Mouse (Mus musculus) thymus, adult 2 months (tissue): Measurements from ENCODE around the gene Gcg. TPM values are rescaled to one million over a fixed set of nuclear protein-coding genes. Genes with fewer than 3 reads are reported as not detected.

Source experiments
- DNase-seq: peaks from one replicate; pipeline ENCODE4 v3.0.0; 2021
- H3K27ac ChIP-seq: fragments of 200-500 bp; 2 replicates; pipeline ENCODE4 v1.5.1; 2012; ENCODE audit warnings: low read length, control low read depth; ENCODE audit not compliant: control insufficient read depth, insufficient read depth
- H3K27me3 ChIP-seq: fragments of 200-500 bp; 2 replicates; pipeline ENCODE4 v1.6.1; 2012; ENCODE audit warnings: mild to moderate bottlenecking, low read length, moderate library complexity, mixed read lengths; ENCODE audit not compliant: control insufficient read depth, insufficient read depth
- H3K36me3 ChIP-seq: fragments of 200-500 bp; 2 replicates; pipeline ENCODE4 v1.6.1; 2012; ENCODE audit warnings: mild to moderate bottlenecking, low read length, moderate library complexity; ENCODE audit not compliant: control insufficient read depth, insufficient read depth
- H3K4me1 ChIP-seq: fragments of 200-500 bp; replicated peaks from 2 replicates; pipeline ENCODE4 v1.6.1; 2012; ENCODE audit warnings: low read length; ENCODE audit not compliant: control insufficient read depth, insufficient read depth
- H3K4me3 ChIP-seq: fragments of 200-500 bp; 2 replicates; pipeline ENCODE4 v1.5.1; 2012; ENCODE audit warnings: mild to moderate bottlenecking, low read length, control low read depth, moderate library complexity; ENCODE audit not compliant: control insufficient read depth, insufficient read depth
- CTCF ChIP-seq: fragments of 200-500 bp; IDR thresholded peaks from 2 replicates; pipeline ENCODE4 v1.5.1; 2012; ENCODE audit warnings: mild to moderate bottlenecking, control low read depth, low read length, moderate library complexity, borderline replicate concordance; ENCODE audit not compliant: control insufficient read depth, poor library complexity, insufficient read depth; ENCODE audit errors: extremely low read depth
- POLR2A ChIP-seq: fragments of 200-500 bp; IDR thresholded peaks from 2 replicates; pipeline ENCODE4 v1.6.1; 2012; ENCODE audit warnings: mild to moderate bottlenecking, low read length, control low read depth, moderate library complexity; ENCODE audit not compliant: control insufficient read depth, poor library complexity, insufficient read depth; ENCODE audit errors: extremely low read depth
- WGBS: fragments of 180-500 bp; shearing (Covaris S2); methylation state at CpG from one replicate; pipeline ENCODE4 v1.1.7; 2018; 5-methylcytosine and 5-hydroxymethylcytosine counted together
- polyA plus RNA-seq: library from polyadenylated mRNA; depleted of rRNA; stranded (reverse); fragments of >200 nt; gene quantifications from 2 replicates; pipeline ENCODE4 v1.2.3, GENCODE M21; 2012

Gene Gcg
- polyA plus RNA-seq, 1 experiment, result 0.44 TPM

GRCm38 (mm10) chr2:62506441-62506840 lies 23.0 kb upstream of the Gcg start:
- H3K4me1 ChIP-seq, result no peaks in the 10 kb centered on the region
- 95% methylated on average over 2 of the region's 2 CpGs for WGBS

GRCm38 (mm10) chr2:62504269-62504796 lies 20.9 kb upstream of the Gcg start:
- DNase-seq, result no peak
- H3K36me3 ChIP-seq, result no peaks in the 10 kb centered on the region
- WGBS, result 97% methylated on average over 4 of the region's 4 CpGs
- no peak overlapping the region for H3K4me3 ChIP-seq
- H3K27ac ChIP-seq, result no peak overlapping the region
- H3K27me3 ChIP-seq, result no peaks in the 10 kb centered on the region
- H3K4me1 ChIP-seq, result no peaks in the 10 kb centered on the region
- no peak for TF ChIP-seq POLR2A
- TF ChIP-seq CTCF, result no peak

More at GRCm38 (mm10) chr2:62506441-62506840, 23.0 kb upstream of the Gcg start:
- H3K36me3 ChIP-seq, result no peaks in the 10 kb centered on the region
- no peak for DNase-seq
- no peaks in the 10 kb centered on the region for H3K27me3 ChIP-seq
- TF ChIP-seq CTCF (no peak), POLR2A (no peak)
- H3K27ac ChIP-seq, result no peak overlapping the region
- no peak overlapping the region for H3K4me3 ChIP-seq

- 93% methylated on average over 5 of the region's 5 CpGs for WGBS
- no peak overlapping the region for H3K4me3 ChIP-seq
- H3K4me1 ChIP-seq, result no peaks in the 10 kb centered on the region
- no peak for DNase-seq
- no peaks in the 10 kb centered on the region for H3K27me3 ChIP-seq
- no peaks in the 10 kb centered on the region for H3K36me3 ChIP-seq
- TF ChIP-seq POLR2A (no peak), CTCF (no peak)
- H3K27ac ChIP-seq, result no peak overlapping the region
Measured at GRCm38 (mm10) chr2:62503326-62503725, 19.9 kb upstream of the Gcg start.

GRCm38 (mm10) chr2:62502516-62502915 lies 19.1 kb upstream of the Gcg start:
- TF ChIP-seq POLR2A (no peak), CTCF (no peak)
- H3K27ac ChIP-seq, result no peak overlapping the region
- H3K4me1 ChIP-seq, result no peaks in the 10 kb centered on the region
- H3K4me3 ChIP-seq, result no peak overlapping the region
- DNase-seq, result no peak
- no peaks in the 10 kb centered on the region for H3K36me3 ChIP-seq
- WGBS, result 94% methylated on average over 4 of the region's 4 CpGs
- H3K27me3 ChIP-seq, result no peaks in the 10 kb centered on the region

GRCm38 (mm10) chr2:62498821-62499220 lies 15.4 kb upstream of the Gcg start:
- DNase-seq, result no peak
- TF ChIP-seq CTCF (no peak), POLR2A (no peak)
- H3K4me1 ChIP-seq, result no peaks in the 10 kb centered on the region
- H3K27ac ChIP-seq, result no peak overlapping the region
- H3K4me3 ChIP-seq, result no peak overlapping the region
- 89% methylated on average over 5 of the region's 5 CpGs for WGBS
- H3K27me3 ChIP-seq, result no peaks in the 10 kb centered on the region
- H3K36me3 ChIP-seq, result no peaks in the 10 kb centered on the region

GRCm38 (mm10) chr2:62498086-62498485 lies 14.6 kb upstream of the Gcg start:
- no peak for DNase-seq
- no peaks in the 10 kb centered on the region for H3K27me3 ChIP-seq
- H3K27ac ChIP-seq, result no peak overlapping the region
- H3K4me1 ChIP-seq, result no peaks in the 10 kb centered on the region
- 95% methylated on average over 4 of the region's 4 CpGs for WGBS
- no peaks in the 10 kb centered on the region for H3K36me3 ChIP-seq
- H3K4me3 ChIP-seq, result no peak overlapping the region
- TF ChIP-seq POLR2A (no peak), CTCF (no peak)
